Mouse (Mus musculus) erythroblast, embryonic 14.5 days (primary cell): ENCODE measurements around the gene Ankub1. TPM values are rescaled to one million over a fixed set of nuclear protein-coding genes. Genes with fewer than 3 reads are reported as not detected.

ENCODE experiments used
- H3K27me3 ChIP-seq: 2 replicates; pipeline ENCODE4 v1.6.1; 2012; ENCODE audit warnings: inconsistent platforms; ENCODE audit not compliant: control insufficient read depth
- H3K36me3 ChIP-seq: 2 replicates; pipeline ENCODE4 v1.6.1; 2012; ENCODE audit warnings: mild to moderate bottlenecking, inconsistent platforms; ENCODE audit not compliant: control insufficient read depth
- H3K4me1 ChIP-seq: 2 replicates; pipeline ENCODE4 v1.6.1; 2012; ENCODE audit warnings: inconsistent platforms; ENCODE audit not compliant: control insufficient read depth
- H3K4me3 ChIP-seq: replicated peaks from 2 replicates; pipeline ENCODE3; 2012; ENCODE audit warnings: moderate library complexity, mild to moderate bottlenecking, inconsistent platforms
- H3K9me3 ChIP-seq: 2 replicates; pipeline ENCODE4 v1.6.1; 2012; ENCODE audit warnings: low read length, inconsistent platforms, mixed read lengths; ENCODE audit not compliant: control insufficient read depth
- GATA1 ChIP-seq: IDR thresholded peaks from 2 replicates; pipeline ENCODE4 v1.6.1; 2012; ENCODE audit warnings: low read length, inconsistent platforms, mixed read lengths
- TAL1 ChIP-seq: IDR thresholded peaks from 3 replicates; pipeline ENCODE4 v1.6.1; 2012; ENCODE audit warnings: low read length, inconsistent platforms, mixed read lengths
- polyA plus RNA-seq: library from polyadenylated mRNA; stranded (reverse); fragments of >175 nt; gene quantifications from 2 replicates; pipeline ENCODE4 v1.2.3, GENCODE M21; 2012

Ankub1 gene
- polyA plus RNA-seq, 1 experiment: not detected

DNA sequence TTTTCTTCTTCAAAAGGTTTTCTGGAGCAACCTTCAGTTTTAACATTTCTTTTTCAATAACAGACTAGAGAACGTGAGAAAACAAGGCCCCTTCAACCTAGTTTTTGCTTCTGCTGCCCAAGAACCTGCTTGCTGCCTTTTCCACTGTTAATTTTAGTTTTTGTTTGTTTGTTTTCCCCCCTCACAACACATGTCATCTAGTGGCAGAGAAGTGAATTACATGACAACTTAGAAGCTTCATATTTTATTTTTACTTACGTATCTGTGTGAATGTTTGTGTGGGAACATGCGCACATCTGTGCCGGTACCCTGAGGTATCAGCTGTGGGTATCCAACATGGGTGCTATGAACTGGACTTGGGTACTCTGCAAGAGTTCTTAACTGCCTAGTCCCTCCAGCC, 76.9 kb downstream of the Ankub1 start:
- Histone ChIP-seq H3K9me3 (no peaks in the 10 kb centered on the region), H3K27me3 (no peaks in the 10 kb centered on the region), H3K36me3 (no peaks in the 10 kb centered on the region), H3K4me3 (no peak overlapping the region), H3K4me1 (no peaks in the 10 kb centered on the region)
- TF ChIP-seq TAL1 (no peak), GATA1 (no peak)

DNA sequence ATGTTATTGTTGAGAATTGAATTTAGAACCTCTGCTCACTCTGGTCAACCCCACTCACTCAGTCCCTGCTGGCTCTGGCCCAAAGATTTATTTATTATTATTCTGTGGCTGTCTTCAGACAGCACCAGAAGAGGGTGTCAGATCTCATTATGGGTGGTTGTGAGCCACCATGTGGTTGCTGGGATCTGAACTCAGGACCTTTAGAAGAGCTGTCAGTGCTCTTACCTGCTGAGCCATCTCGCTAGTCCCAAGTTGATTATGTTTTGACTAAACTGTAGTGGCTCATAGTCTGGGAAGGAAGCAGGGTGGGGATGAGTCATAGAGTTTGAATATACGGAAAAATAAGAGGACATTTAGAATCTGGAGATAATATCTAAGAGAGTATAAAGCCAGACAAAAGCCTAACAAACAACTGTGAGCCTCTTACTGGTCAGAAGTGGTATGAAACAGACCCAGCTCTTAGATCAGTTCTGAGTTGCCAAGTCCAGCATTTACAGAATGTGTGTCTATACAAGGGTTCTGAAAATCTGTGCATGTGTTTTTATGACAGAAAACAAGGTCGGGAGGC, 80.1 kb downstream of the Ankub1 start:
- TF ChIP-seq GATA1 (no peak), TAL1 (no peak)
- no peaks in the 10 kb centered on the region for H3K4me1 ChIP-seq

GRCm38 (mm10) chr3:57611776-57612175, 80.8 kb downstream of the Ankub1 start:
- Histone ChIP-seq H3K4me3 (no peak overlapping the region), H3K27me3 (no peaks in the 10 kb centered on the region), H3K4me1 (no peaks in the 10 kb centered on the region), H3K36me3 (no peaks in the 10 kb centered on the region), H3K9me3 (no peaks in the 10 kb centered on the region)
- TF ChIP-seq TAL1: no peak
- TF ChIP-seq GATA1: no peak

More for the DNA sequence above, 80.1 kb downstream of the Ankub1 start:
- Histone ChIP-seq H3K27me3 (no peaks in the 10 kb centered on the region), H3K36me3 (no peaks in the 10 kb centered on the region), H3K9me3 (no peaks in the 10 kb centered on the region), H3K4me3 (no peak overlapping the region)

Other genes starting within 250 kb of the Ankub1 start
- gene Wwtr1, start 116.9 kb downstream of the Ankub1 start, polyA plus RNA-seq: not detected in 2 replicates
- gene Commd2, start 41.1 kb downstream of the Ankub1 start, polyA plus RNA-seq: 1.2 and 2.6 TPM in 2 replicates
- gene Rnf13, start 43.3 kb upstream of the Ankub1 start, polyA plus RNA-seq: 0.01 TPM in 1 of 2 replicates, not detected in the other
- 0.05 TPM in 1 of 2 replicates, not detected in the other for gene Pfn2, start 155.3 kb upstream of the Ankub1 start, polyA plus RNA-seq